Mouse (Mus musculus): ENCODE measurements around the gene Card6. TPM values are rescaled to one million over a fixed set of nuclear protein-coding genes. Genes with fewer than 3 reads are reported as not detected.
A peak's percentile ranks its signal among the peaks of the same experiment; 100 is the strongest.

Gene Card6
- polyA plus RNA-seq, 1 experiment, result 1.8 TPM

GRCm38 (mm10) chr15:5129111-5129805, 20.9 kb upstream of the Card6 start:
- H3K4me1 ChIP-seq (ENCODE audit: control insufficient read depth, insufficient read depth, low read length), result peaks cover 4% of the 10 kb centered on the region; the same call in 1 of the 2 replicates
- no peak overlapping the region for H3K4me3 ChIP-seq (ENCODE audit: insufficient read depth, low read length)
- H3K27ac ChIP-seq (ENCODE audit: insufficient read depth, low read length), result no peak overlapping the region
- TF ChIP-seq CTCF (IDR thresholded peaks at IDR 0.05; ENCODE audit: borderline replicate concordance, insufficient read depth, low read length) (no peak), POLR2A (IDR thresholded peaks at IDR 0.05; ENCODE audit: low read depth, low read length) (no peak)

DNA sequence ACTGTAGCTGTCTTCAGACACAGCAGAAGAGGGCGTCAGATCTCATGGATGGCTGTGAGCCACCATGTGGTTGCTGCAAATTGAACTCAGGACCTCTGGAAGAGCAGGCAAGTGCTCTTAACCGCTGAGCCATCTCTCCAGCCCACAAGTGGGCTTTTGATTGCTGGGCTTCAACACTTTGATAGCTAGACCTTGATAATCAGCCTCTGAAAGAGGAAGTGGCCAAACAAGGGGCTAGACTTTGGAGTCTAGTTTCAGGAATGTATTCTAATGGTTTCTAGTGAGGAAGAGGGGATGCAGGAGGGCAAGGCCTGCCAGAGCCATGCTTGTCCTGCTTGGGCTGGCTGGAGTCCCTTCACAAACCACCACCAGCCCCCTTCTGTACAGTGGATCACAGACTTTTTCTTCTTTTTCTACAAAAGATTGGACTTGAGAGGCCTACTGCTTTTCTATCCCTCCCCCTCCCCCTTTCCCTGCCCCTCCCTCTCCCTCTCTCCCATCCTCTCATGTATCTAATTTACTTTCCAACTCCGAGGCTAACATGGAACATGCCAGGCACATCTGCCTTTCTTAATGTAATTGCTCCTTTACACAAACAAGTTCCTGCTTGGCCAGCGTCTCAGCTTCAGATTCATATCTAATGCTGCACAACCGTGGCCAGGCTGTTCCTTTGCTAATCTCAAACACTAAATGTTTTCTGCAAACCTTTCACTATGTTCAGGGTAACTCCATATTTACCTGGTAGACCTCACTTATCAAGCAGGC, 20.0 kb upstream of the Card6 start:
- no peak for TF ChIP-seq POLR2A (IDR thresholded peaks at IDR 0.05; ENCODE audit: low read depth, low read length)
- TF ChIP-seq CTCF (IDR thresholded peaks at IDR 0.05; ENCODE audit: borderline replicate concordance, insufficient read depth, low read length), result no peak
- H3K27ac ChIP-seq (ENCODE audit: insufficient read depth, low read length), result no peak overlapping the region

GRCm38 (mm10) chr15:5127487-5127886, 19.1 kb upstream of the Card6 start:
- Histone ChIP-seq H3K4me1 (ENCODE audit: control insufficient read depth, insufficient read depth, low read length) (peaks cover 4% of the 10 kb centered on the region; the same call in 1 of the 2 replicates), H3K4me3 (ENCODE audit: insufficient read depth, low read length) (no peak overlapping the region), H3K27ac (ENCODE audit: insufficient read depth, low read length) (peak overlapping the region; percentile 2; the same call in 1 of the 2 replicates)
- TF ChIP-seq CTCF (IDR thresholded peaks at IDR 0.05; ENCODE audit: borderline replicate concordance, insufficient read depth, low read length) (no peak), POLR2A (IDR thresholded peaks at IDR 0.05; ENCODE audit: low read depth, low read length) (no peak)

More for the DNA sequence above, 20.0 kb upstream of the Card6 start:
- peaks cover 4% of the 10 kb centered on the region; the same call in 1 of the 2 replicates for H3K4me1 ChIP-seq (ENCODE audit: control insufficient read depth, insufficient read depth, low read length)
- no peak overlapping the region for H3K4me3 ChIP-seq (ENCODE audit: insufficient read depth, low read length)

DNA sequence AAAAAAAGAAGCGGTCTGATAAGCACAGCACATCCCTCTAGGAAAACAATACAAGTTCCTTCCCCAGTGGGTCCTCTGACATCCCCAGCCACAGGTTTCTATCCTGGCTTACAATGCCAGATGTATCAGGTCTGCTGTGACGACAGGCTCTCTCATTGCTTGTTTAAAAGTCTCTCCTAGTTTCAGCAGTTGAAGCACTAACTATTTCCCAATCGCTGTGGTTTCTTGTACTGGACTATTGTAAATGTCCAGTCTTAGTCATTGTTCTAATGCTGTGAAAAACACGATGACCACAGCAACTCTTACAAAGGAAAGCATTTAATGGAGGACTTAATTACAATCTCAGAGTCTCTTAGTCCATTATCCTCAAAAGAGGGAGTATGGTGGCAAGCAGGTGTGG, 18.1 kb upstream of the Card6 start:
- Histone ChIP-seq H3K4me3 (ENCODE audit: insufficient read depth, low read length) (no peak overlapping the region), H3K27ac (ENCODE audit: insufficient read depth, low read length) (peak overlapping the region; percentile 52), H3K4me1 (ENCODE audit: control insufficient read depth, insufficient read depth, low read length) (peaks cover 4% of the 10 kb centered on the region; the same call in 1 of the 2 replicates)
- TF ChIP-seq POLR2A (IDR thresholded peaks at IDR 0.05; ENCODE audit: low read depth, low read length) (no peak), CTCF (IDR thresholded peaks at IDR 0.05; ENCODE audit: borderline replicate concordance, insufficient read depth, low read length) (no peak)

DNA sequence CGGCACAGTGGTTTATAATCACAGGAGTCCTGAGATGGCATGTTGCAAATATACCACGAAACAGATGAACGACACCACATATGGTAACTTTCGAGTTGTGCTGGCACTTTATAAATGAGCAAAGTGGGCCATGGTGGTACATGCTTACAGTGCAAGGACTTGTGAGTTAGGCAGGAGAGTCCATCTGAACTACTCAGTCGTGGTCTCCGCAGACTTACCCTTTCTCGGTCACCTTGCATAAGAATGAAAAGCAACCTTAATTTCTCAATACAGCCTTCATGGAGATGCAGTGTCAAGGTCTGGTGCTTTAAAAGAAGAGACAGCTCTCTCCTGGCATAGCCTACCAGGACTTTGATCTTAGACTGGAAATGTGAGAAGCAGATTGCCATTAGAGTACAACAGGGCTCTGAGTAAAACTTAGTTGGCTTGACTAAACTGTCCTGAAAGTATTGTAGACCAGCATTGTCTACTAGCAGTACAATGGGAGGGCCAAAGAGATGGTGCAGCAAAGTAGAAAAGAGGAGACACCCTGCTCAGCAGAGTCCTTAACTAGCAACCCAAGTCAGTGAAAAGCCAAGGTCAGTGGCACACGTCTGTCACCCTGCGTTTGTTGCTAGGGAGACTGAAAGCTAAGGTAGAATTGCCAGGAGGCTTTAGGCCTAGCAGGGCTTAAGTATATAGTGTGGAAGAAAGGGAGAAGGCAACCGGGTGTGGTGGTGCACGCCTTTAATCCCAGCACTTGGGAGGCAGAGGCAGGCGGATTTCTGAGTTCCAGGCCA, 13.4 kb upstream of the Card6 start:
- Histone ChIP-seq H3K4me1 (ENCODE audit: control insufficient read depth, insufficient read depth, low read length) (no peaks in the 10 kb centered on the region), H3K27ac (ENCODE audit: insufficient read depth, low read length) (no peak overlapping the region), H3K4me3 (ENCODE audit: insufficient read depth, low read length) (no peak overlapping the region)
- TF ChIP-seq POLR2A (IDR thresholded peaks at IDR 0.05; ENCODE audit: low read depth, low read length) (no peak; the same call in none of the 2 replicates), CTCF (IDR thresholded peaks at IDR 0.05; ENCODE audit: borderline replicate concordance, insufficient read depth, low read length) (no peak)

GRCm38 (mm10) chr15:5119707-5120106, 11.4 kb upstream of the Card6 start:
- no peak for TF ChIP-seq CTCF (IDR thresholded peaks at IDR 0.05; ENCODE audit: borderline replicate concordance, insufficient read depth, low read length)
- 0 out of 2 replicates have a peak, but pooled peaks have one; percentile 13 for TF ChIP-seq POLR2A (IDR thresholded peaks at IDR 0.05; ENCODE audit: low read depth, low read length)
- Histone ChIP-seq H3K27ac (ENCODE audit: insufficient read depth, low read length) (no peak overlapping the region), H3K4me3 (ENCODE audit: insufficient read depth, low read length) (no peak overlapping the region), H3K4me1 (ENCODE audit: control insufficient read depth, insufficient read depth, low read length) (no peaks in the 10 kb centered on the region)

DNA sequence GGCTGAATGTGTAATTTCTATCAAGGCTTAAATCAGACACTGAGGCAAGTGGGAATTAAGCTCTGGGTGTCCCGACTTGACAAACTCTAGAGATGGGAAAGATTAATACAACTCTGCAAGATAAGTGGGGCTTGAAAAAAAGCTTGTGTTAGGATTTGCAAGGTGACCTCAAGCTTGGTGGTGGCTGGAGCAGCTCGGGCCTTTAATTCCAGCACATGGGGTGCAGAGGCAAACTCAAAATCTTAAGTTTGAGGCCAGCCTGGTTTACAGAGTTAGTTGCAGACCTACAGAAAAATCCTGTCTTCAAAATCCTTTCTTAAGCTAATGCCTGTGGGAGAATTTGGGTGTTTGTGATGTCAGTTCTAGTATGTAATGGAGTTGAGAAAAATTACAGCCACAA, 10.9 kb upstream of the Card6 start:
- TF ChIP-seq CTCF (IDR thresholded peaks at IDR 0.05; ENCODE audit: borderline replicate concordance, insufficient read depth, low read length) (no peak), POLR2A (IDR thresholded peaks at IDR 0.05; ENCODE audit: low read depth, low read length) (no peak)
- no peak overlapping the region for H3K27ac ChIP-seq (ENCODE audit: insufficient read depth, low read length)
- no peak overlapping the region; the same call in 1 of the 2 replicates for H3K4me3 ChIP-seq (ENCODE audit: insufficient read depth, low read length)
- H3K4me1 ChIP-seq (ENCODE audit: control insufficient read depth, insufficient read depth, low read length), result no peaks in the 10 kb centered on the region

DNA sequence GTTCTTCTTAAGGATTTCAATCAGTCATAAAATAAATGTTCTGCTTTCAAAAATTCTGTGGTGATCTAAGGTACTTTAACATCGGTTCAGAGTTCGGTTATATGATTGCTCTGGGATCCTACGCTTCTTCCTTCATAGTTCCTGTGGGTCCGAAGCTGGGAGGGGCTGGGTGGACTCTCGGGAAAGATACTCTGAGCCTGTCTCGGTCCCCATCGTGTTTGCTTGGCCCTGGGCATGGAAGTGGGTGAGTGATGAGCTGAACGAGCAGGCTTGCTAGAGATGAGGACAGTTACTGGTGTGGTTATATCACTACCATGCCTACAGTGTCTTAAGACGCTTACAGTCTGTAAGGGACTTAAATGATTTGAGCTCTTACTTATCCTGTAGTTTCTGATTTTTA, 10.3 kb upstream of the Card6 start:
- Histone ChIP-seq H3K4me3 (ENCODE audit: insufficient read depth, low read length) (peak overlapping the region; percentile 26), H3K27ac (ENCODE audit: insufficient read depth, low read length) (no peak overlapping the region), H3K4me1 (ENCODE audit: control insufficient read depth, insufficient read depth, low read length) (no peaks in the 10 kb centered on the region)
- TF ChIP-seq CTCF (IDR thresholded peaks at IDR 0.05; ENCODE audit: borderline replicate concordance, insufficient read depth, low read length) (no peak), POLR2A (IDR thresholded peaks at IDR 0.05; ENCODE audit: low read depth, low read length) (no peak)

GRCm38 (mm10) chr15:5117031-5117601, 8.8 kb upstream of the Card6 start:
- Histone ChIP-seq H3K27ac (ENCODE audit: insufficient read depth, low read length) (peak overlapping the region; percentile 73), H3K4me1 (ENCODE audit: control insufficient read depth, insufficient read depth, low read length) (no peaks in the 10 kb centered on the region), H3K4me3 (ENCODE audit: insufficient read depth, low read length) (peak overlapping the region; percentile 97)
- TF ChIP-seq POLR2A (IDR thresholded peaks at IDR 0.05; ENCODE audit: low read depth, low read length) (no peak), CTCF (IDR thresholded peaks at IDR 0.05; ENCODE audit: borderline replicate concordance, insufficient read depth, low read length) (no peak)
